Mouse (Mus musculus): ENCODE measurements around the gene Schip1. TPM values are rescaled to one million over a fixed set of nuclear protein-coding genes. Genes with fewer than 3 reads are reported as not detected.

The Schip1 gene
- polyA plus RNA-seq, 1 experiment: 10.6 TPM

- DNase-seq: no peak
- H3K27me3 ChIP-seq (replicated peaks; ENCODE audit: control insufficient read depth, insufficient read depth, low read length): no peaks in the 10 kb centered on the region
- H3K4me1 ChIP-seq (ENCODE audit: control insufficient read depth, insufficient read depth, low read length): no peaks in the 10 kb centered on the region
- H3K27ac ChIP-seq (ENCODE audit: insufficient read depth, low read depth, low read length): no peak overlapping the region
- no peak overlapping the region for H3K4me3 ChIP-seq (ENCODE audit: insufficient read depth, low read depth, low read length)
- TF ChIP-seq CTCF (conservative IDR thresholded peaks at IDR 0.05; ENCODE audit: insufficient read depth, insufficient read length, low read depth, low read length) (no peak), POLR2A (IDR thresholded peaks at IDR 0.05; ENCODE audit: low read depth, low read length) (no peak)
- WGBS: 14% methylated on average over 1 of the region's 1 CpGs
- H3K36me3 ChIP-seq (ENCODE audit: control insufficient read depth, insufficient read depth, low read length): no peaks in the 10 kb centered on the region
Observed at GRCm38 (mm10) chr3:68305647-68306046, 241.0 kb downstream of the Schip1 start.

DNA sequence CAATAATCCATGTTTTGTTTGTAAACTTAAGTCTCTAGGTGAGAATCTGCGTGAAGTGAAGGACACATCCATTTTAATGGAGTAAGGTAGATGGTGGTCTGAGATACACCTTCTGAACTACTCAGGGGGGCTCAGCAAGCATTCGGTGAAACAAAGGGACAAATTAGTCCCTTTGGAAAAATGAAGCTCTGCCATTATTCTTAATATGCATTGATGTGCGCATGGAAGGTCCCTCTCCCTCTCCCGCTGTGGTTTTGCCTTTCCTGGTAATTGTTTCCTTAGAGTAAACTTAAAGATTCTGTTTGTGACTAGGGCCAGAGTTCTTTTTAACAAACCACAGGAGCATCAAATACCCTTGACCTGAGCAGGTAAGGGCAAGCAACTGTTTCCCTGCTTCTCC lies 242.1 kb downstream of the Schip1 start:
- TF ChIP-seq CTCF (conservative IDR thresholded peaks at IDR 0.05; ENCODE audit: insufficient read depth, insufficient read length, low read depth, low read length): no peak
- TF ChIP-seq POLR2A (IDR thresholded peaks at IDR 0.05; ENCODE audit: low read depth, low read length): no peak
- WGBS: 72% methylated on average over 4 of the region's 4 CpGs
- no peak overlapping the region for H3K4me3 ChIP-seq (ENCODE audit: insufficient read depth, low read depth, low read length)

DNA sequence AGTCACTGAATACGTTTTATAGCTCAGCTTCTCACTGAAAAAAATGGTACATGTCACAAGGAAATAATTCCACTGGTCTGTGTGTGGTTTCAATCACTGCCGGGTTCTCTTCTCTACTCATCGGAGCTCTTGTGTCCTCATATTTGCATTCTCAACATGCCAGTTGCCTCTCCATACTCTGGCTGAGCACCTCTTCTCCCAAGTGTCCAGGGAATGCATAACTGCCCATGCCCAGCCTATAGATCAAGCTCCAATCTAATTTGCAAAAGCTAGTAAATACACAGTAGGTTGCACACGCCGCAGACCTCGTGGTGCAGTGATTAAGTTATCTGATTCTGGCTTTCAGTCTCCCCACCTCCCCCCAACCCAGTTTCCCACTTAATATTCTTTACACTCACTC lies 261.0 kb downstream of the Schip1 start:
- TF ChIP-seq POLR2A (IDR thresholded peaks at IDR 0.05; ENCODE audit: low read depth, low read length) (no peak), CTCF (conservative IDR thresholded peaks at IDR 0.05; ENCODE audit: insufficient read depth, insufficient read length, low read depth, low read length) (no peak)

More for the DNA sequence above, 242.1 kb downstream of the Schip1 start:
- DNase-seq: no peak
- no peaks in the 10 kb centered on the region for H3K4me1 ChIP-seq (ENCODE audit: control insufficient read depth, insufficient read depth, low read length)
- no peaks in the 10 kb centered on the region for H3K27me3 ChIP-seq (replicated peaks; ENCODE audit: control insufficient read depth, insufficient read depth, low read length)
- no peak overlapping the region for H3K27ac ChIP-seq (ENCODE audit: insufficient read depth, low read depth, low read length)
- H3K36me3 ChIP-seq (ENCODE audit: control insufficient read depth, insufficient read depth, low read length): no peaks in the 10 kb centered on the region

DNA sequence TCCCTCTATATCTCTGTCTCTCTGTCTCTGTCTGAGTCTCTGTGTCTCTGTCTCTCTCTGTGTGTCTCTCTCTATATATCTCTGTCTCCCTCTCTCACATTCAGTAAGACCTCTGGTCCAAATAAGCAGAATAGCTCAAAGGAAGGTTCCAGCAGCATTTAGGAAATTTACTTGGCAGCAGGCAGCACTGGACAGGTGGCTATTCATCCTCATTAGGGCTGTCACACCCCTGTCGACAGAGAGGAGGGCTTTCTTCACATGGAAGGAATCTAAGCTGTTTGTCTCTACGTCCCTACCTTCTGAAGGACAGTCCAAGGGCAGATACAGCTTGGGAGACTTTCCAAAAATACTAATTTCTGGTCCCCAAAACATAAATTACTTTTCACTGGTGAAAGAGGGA lies 267.9 kb downstream of the Schip1 start:
- no peaks in the 10 kb centered on the region for H3K36me3 ChIP-seq (ENCODE audit: control insufficient read depth, insufficient read depth, low read length)
- TF ChIP-seq POLR2A (IDR thresholded peaks at IDR 0.05; ENCODE audit: low read depth, low read length) (no peak), CTCF (conservative IDR thresholded peaks at IDR 0.05; ENCODE audit: insufficient read depth, insufficient read length, low read depth, low read length) (no peak)
- no peak overlapping the region for H3K4me3 ChIP-seq (ENCODE audit: insufficient read depth, low read depth, low read length)
- no peaks in the 10 kb centered on the region for H3K4me1 ChIP-seq (ENCODE audit: control insufficient read depth, insufficient read depth, low read length)
- no peak overlapping the region for H3K27ac ChIP-seq (ENCODE audit: insufficient read depth, low read depth, low read length)
- H3K27me3 ChIP-seq (replicated peaks; ENCODE audit: control insufficient read depth, insufficient read depth, low read length): no peaks in the 10 kb centered on the region
- 36% methylated on average over 2 of the region's 2 CpGs for WGBS
- DNase-seq: no peak

More for the DNA sequence above, 261.0 kb downstream of the Schip1 start:
- no peak for DNase-seq
- no peak overlapping the region for H3K4me3 ChIP-seq (ENCODE audit: insufficient read depth, low read depth, low read length)
- WGBS: 79% methylated on average over 6 of the region's 6 CpGs
- no peaks in the 10 kb centered on the region for H3K27me3 ChIP-seq (replicated peaks; ENCODE audit: control insufficient read depth, insufficient read depth, low read length)
- no peak overlapping the region for H3K27ac ChIP-seq (ENCODE audit: insufficient read depth, low read depth, low read length)
- H3K36me3 ChIP-seq (ENCODE audit: control insufficient read depth, insufficient read depth, low read length): no peaks in the 10 kb centered on the region
- H3K4me1 ChIP-seq (ENCODE audit: control insufficient read depth, insufficient read depth, low read length): no peaks in the 10 kb centered on the region

DNA sequence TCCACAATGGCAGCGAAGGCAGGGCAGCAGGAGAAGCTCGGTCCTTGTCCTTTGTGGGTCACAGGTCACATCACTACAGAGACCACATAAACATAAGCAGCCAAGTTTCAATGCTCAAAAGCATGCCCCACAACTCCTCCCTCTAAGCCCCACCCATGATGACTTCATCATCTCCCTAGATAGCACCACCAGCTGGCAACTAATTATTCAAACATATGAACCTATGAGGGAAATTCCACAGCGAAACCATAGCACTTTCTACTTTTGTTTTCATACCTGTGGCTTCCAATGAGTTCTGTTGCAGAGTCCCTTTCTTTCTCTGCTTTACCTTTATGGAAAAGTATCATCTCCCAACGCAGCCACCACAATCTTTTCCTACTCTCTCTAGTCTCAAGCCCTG lies 270.9 kb downstream of the Schip1 start:
- H3K36me3 ChIP-seq (ENCODE audit: control insufficient read depth, insufficient read depth, low read length): no peaks in the 10 kb centered on the region
- no peak for DNase-seq
- WGBS: 94% methylated on average over 4 of the region's 4 CpGs
- no peak for TF ChIP-seq POLR2A (IDR thresholded peaks at IDR 0.05; ENCODE audit: low read depth, low read length)
- TF ChIP-seq CTCF (conservative IDR thresholded peaks at IDR 0.05; ENCODE audit: insufficient read depth, insufficient read length, low read depth, low read length): no peak
- H3K4me1 ChIP-seq (ENCODE audit: control insufficient read depth, insufficient read depth, low read length): no peaks in the 10 kb centered on the region
- no peak overlapping the region for H3K27ac ChIP-seq (ENCODE audit: insufficient read depth, low read depth, low read length)
- no peaks in the 10 kb centered on the region for H3K27me3 ChIP-seq (replicated peaks; ENCODE audit: control insufficient read depth, insufficient read depth, low read length)
- no peak overlapping the region for H3K4me3 ChIP-seq (ENCODE audit: insufficient read depth, low read depth, low read length)

DNA sequence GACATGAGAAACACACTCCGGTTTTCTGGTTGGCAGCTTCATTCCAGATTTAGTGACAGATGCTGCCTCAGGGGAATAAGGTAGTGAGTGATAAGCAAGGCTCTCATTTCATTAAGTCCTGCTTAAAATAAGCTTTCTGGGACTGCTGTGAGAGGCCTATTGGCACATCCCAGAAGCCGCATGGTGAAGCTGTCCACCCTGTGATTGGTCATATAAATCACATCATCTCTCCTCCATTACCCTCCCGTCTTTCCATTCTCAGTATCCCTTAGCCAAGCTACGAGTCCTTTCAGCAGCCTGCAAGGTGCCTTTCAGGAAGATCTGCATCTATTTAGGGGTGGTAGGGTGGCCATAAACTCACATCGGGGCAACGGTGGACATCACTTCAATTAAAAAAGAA lies 286.0 kb downstream of the Schip1 start:
- Histone ChIP-seq H3K36me3 (ENCODE audit: control insufficient read depth, insufficient read depth, low read length) (no peaks in the 10 kb centered on the region), H3K27me3 (replicated peaks; ENCODE audit: control insufficient read depth, insufficient read depth, low read length) (no peaks in the 10 kb centered on the region), H3K4me3 (ENCODE audit: insufficient read depth, low read depth, low read length) (no peak overlapping the region), H3K4me1 (ENCODE audit: control insufficient read depth, insufficient read depth, low read length) (no peaks in the 10 kb centered on the region), H3K27ac (ENCODE audit: insufficient read depth, low read depth, low read length) (no peak overlapping the region)
- no peak for DNase-seq
- WGBS: 52% methylated on average over 6 of the region's 6 CpGs
- TF ChIP-seq CTCF (conservative IDR thresholded peaks at IDR 0.05; ENCODE audit: insufficient read depth, insufficient read length, low read depth, low read length) (no peak), POLR2A (IDR thresholded peaks at IDR 0.05; ENCODE audit: low read depth, low read length) (no peak)

- Histone ChIP-seq H3K27me3 (replicated peaks; ENCODE audit: control insufficient read depth, insufficient read depth, low read length) (no peaks in the 10 kb centered on the region), H3K36me3 (ENCODE audit: control insufficient read depth, insufficient read depth, low read length) (no peaks in the 10 kb centered on the region), H3K27ac (ENCODE audit: insufficient read depth, low read depth, low read length) (no peak overlapping the region), H3K4me1 (ENCODE audit: control insufficient read depth, insufficient read depth, low read length) (no peaks in the 10 kb centered on the region), H3K4me3 (ENCODE audit: insufficient read depth, low read depth, low read length) (no peak overlapping the region)
- DNase-seq: no peak
- 16% methylated on average over 3 of the region's 3 CpGs for WGBS
- TF ChIP-seq CTCF (conservative IDR thresholded peaks at IDR 0.05; ENCODE audit: insufficient read depth, insufficient read length, low read depth, low read length): no peak
- no peak for TF ChIP-seq POLR2A (IDR thresholded peaks at IDR 0.05; ENCODE audit: low read depth, low read length)
Observed at GRCm38 (mm10) chr3:68351461-68351860, 286.9 kb downstream of the Schip1 start.

DNA sequence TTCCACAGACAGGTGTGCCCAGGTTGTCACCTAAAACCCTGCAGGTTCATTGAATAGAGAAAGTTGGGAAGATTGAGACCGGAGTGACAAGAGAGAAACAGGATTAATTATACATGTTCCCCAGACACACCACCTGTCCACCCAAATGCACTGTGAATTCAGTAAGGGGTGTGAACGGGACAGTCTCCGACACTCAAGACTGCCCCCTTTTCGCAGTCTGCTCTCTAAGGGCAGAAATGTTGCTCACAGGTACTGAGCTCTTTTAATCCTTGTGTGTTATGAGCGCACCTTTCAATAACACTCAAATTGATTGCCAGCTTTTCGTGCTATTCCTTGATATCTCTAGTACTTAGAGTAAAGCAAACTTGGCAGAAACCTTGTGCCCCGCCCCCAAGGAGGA lies 288.4 kb downstream of the Schip1 start:
- Histone ChIP-seq H3K27me3 (replicated peaks; ENCODE audit: control insufficient read depth, insufficient read depth, low read length) (no peaks in the 10 kb centered on the region), H3K27ac (ENCODE audit: insufficient read depth, low read depth, low read length) (no peak overlapping the region), H3K4me1 (ENCODE audit: control insufficient read depth, insufficient read depth, low read length) (no peaks in the 10 kb centered on the region), H3K36me3 (ENCODE audit: control insufficient read depth, insufficient read depth, low read length) (no peaks in the 10 kb centered on the region), H3K4me3 (ENCODE audit: insufficient read depth, low read depth, low read length) (no peak overlapping the region)
- TF ChIP-seq POLR2A (IDR thresholded peaks at IDR 0.05; ENCODE audit: low read depth, low read length) (no peak), CTCF (conservative IDR thresholded peaks at IDR 0.05; ENCODE audit: insufficient read depth, insufficient read length, low read depth, low read length) (no peak)
- WGBS: 90% methylated on average over 7 of the region's 7 CpGs
- no peak for DNase-seq

Data from kidney, adult 2 months (tissue).